Mouse (Mus musculus) lung, adult 2 months (tissue): ENCODE measurements at regions not wholly inside any gene's neighbourhood (a gene's known extent, or its start where the extent isn't known, plus 50 kb on each side); places are given as distances from the start of the nearest gene placed in this dataset.

Experiments
- CTCF ChIP-seq: fragments of 200-500 bp; IDR thresholded peaks from 2 replicates; pipeline ENCODE4 v1.5.1; 2011; ENCODE audit warnings: mild to moderate bottlenecking, low read length, control low read depth; ENCODE audit not compliant: insufficient read depth
- POLR2A ChIP-seq: fragments of 200-500 bp; IDR thresholded peaks from 2 replicates; pipeline ENCODE4 v1.6.1; 2011; ENCODE audit warnings: low read depth, mild to moderate bottlenecking, control low read depth, low read length, borderline replicate concordance; ENCODE audit errors: extremely low read depth

DNA sequence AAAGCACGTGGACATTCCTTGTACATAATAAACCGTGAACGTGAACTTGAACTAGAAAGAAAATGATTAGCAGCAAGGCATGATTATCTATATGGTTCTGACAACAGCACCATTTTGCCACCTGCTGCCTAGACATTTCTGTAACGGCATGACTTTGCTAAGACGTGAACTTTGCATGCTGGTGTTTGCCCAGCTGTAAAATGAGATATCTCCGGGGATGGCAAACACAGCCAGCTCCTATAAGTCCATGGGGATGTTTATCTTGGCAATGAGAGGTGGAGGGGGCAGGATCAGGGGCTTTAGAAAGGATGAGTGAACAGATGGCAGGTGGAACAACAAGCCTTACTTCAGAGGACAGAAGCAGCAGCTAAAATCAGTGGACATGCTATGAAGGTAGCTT lies 522.9 kb upstream of the Castor2 start:
- TF ChIP-seq CTCF (no peak), POLR2A (no peak)
